Mouse (Mus musculus) frontal cortex, postnatal 25 days (tissue): ENCODE data around the gene Ddx59.

Experiments
- DNase-seq, 2 experiments: peaks; one replicate each; pipeline ENCODE4 v3.0.0; 2022; ENCODE audit warnings: low spot score in 2 of 2

The Ddx59 gene

DNA sequence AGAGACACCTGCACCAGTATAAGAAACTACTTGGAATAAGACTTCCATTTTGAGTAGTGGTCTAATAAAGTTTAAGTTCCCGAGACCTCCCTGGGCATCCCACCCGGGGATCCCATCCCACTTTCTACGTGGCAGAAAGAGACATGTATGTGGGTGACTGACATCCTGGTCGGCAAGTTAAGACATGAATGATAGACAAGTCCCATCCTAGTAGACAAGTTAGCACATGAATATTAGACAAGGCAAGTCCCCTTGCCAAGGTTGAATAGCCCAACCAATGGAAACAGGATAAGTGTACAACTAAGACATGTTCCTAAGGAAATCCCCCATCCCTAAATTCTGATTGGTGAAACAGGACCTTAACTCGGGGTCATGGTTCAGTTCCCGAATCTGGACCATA lies 34.5 kb downstream of the Ddx59 start:
- no peak for DNase-seq

DNA sequence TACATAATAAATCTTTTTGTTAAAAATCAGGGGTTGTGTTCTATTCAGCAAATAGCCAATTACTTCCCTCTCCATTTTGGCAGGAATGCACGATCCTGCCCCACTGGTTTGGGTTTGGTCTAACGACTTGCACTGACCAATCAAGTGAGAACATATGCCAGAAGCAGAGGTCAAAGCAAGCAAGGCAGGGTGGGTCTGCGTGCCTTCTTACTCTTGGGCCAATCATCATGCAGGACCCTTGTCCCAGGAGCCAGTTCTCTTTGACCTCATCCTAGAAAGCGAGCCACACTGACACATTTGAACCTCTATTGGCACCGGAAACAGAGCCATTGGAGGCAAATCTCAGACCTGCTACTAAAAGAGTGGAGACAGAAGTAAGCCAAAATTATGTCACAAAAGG lies 35.1 kb downstream of the Ddx59 start:
- DNase-seq: no peak

DNA sequence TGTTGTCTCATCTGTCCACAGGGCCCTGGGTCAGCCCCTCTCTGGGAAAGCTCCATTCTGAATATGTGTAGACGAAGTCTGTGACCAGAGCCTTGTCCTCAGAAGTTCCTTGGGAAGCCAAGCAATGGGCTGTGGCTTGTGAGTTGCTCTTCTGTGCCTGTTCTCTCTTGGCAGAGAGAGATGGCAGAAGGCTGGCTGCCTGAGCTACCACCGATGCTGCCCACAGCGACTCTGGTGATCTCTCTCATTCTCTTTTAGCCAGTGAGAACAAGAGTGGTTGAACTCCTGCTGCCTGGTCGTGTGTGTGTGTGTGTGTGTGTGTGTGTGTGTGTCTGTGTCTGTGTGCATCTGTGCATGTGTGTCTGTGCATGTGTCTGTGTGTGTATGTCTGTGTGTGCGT lies 37.4 kb downstream of the Ddx59 start:
- no peak for DNase-seq

GRCm38 (mm10) chr1:136455756-136456585 lies 40.9 kb downstream of the Ddx59 start:
- DNase-seq: no peak

- no peak for DNase-seq
Measured at GRCm38 (mm10) chr1:136456741-136457140, 41.7 kb downstream of the Ddx59 start.

GRCm38 (mm10) chr1:136457403-136457802 lies 42.3 kb downstream of the Ddx59 start:
- no peak for DNase-seq

DNA sequence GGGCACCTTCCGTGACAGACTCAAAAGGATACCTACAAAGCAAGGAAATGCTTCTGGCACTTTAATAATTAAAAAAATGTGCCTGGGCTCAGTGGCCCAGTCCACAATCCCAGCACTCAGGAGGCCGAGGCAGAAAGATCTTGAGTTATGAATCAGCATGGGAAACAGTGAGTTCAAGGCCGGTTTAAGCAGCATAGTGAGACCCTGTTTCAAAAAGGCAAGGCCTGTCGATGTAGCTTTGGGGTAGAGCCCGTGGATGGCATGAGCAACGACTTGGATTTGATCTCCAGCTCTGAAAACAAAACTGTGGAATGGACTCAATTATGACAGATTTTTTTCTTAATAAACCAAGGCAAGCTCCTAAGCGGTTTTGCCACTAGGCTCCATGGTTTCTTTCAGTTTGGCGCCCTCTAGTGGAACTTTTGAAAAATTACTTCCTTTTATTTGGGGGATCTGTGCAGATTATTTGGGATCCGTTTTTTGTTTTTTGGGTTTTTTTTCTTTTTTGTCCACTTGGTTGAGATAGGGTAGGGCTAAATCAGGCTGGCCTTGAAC lies 43.7 kb downstream of the Ddx59 start:
- no peak for DNase-seq

DNA sequence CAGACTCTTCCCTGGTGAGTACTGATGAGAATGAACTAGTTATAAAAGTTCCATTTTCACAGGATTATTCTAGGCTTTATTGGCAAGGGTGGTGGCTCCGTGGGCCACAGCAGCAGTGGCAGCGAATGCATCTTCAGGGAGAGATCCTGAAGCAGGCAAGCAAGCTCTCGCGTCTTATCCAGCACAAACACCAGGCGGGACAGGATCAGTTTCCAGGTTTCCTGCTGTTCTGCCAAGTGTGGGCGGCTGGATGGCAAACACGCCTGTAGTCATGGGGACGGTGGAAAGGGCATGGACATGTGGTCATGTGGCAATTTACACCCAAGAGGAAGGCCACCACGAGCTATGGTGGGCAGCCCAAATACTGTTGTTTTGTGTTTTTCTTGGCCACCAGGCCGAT lies 47.4 kb downstream of the Ddx59 start:
- no peak for DNase-seq

DNA sequence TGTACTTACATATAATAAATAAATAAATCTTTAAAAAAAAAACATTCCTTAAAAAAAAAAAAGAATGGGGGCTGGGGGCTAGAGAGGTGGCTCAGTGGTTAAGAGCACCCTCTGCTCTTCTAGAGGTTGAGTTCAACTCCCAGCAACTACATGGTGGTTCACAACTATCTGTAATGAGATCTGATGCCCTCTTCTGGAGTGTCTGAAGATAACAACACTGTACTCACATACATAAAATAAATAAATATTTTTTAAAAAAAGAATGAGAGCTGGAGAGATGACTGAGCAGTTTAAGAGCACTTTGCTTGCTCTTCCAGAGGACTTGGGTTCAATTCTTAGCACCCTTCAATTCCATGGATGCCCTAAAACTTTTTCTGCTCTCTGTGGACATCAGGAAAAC lies 50.1 kb downstream of the Ddx59 start:
- DNase-seq: no peak

DNA sequence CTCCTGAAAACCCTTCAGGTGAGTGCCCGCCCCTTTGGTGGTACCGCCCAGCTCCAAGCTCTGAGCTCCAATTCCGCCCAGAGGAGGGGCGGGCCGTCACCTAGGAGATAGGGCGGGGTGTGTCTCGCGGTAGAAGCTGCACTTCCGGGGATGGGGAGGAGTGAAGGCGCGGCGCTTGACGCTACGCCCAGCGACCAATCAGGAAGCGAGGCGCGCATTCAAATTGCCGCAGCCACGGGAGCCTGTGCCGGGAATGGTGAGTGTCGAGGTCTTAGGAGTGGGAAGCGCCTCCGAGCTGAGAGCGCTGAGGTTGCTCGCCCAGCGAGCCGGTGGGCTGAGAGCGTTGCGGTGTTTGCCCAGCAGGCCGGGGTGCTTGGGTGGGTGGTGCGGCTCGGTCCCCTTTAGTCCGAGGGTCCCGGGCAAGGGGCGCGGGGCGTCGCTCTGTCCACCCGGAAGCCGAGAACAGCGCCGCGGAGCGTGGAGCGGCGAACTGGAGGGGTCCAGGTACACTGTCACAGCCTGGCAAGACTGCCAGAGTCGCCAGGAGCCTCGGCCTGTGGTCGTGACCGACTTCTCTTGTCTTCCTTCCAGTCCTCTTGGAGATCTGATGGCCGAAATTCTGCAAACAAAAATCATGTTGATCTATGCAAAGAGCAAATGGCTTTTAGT lies 51.2 kb downstream of the Ddx59 start, which contains the start of gene Kif14:
Gene Kif14 (plus strand): TSS at position 201 of the 669 bp plus-strand sequence.
- DNase-seq: peak; percentile 72 to 86

DNA sequence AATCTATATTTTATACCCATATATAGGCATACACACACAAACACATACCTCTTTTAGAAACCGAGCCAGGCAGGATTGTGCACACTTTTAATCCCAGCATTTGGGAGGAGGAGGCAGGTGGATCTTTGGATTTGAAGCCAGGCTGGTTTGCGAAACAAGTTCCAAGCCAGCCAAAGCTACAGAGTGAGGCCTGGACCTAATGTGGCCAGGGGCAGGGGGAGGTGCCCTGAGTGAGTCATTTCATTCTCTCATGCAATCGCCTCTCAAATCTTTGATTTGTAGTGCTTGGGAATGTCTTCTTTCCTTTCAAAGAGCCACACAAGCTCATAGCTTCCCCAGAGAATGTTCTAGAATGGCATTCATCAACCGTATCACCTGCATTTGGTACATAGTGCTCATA lies 54.3 kb downstream of the Ddx59 start:
- DNase-seq: no peak

DNA sequence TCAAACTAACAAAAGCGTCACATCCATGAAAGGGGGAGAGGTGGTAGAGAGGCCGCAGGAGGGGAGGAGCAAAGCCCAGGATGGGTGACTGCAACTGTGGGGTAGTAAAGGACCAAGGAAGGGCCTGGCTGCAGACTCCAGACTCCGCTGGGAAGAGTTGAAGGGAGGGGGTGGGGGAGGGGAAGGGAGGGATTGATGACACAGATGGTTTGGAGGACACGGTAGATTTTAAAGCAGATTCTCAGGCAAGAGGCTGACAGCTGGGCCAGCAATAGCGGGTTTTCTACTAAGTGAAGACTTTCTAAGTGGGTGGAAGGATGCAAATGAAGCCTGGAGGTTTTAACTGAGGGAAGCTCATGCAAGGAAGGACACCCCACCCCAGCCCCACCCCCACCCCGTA lies 55.4 kb downstream of the Ddx59 start:
- DNase-seq: no peak
